Mouse (Mus musculus) cerebellum, postnatal 25 days (tissue): ENCODE results near the gene Gabbr1.

ENCODE experiments used
- DNase-seq, 2 experiments: peaks; one replicate each; pipeline ENCODE4 v3.0.0; 2021; ENCODE audit warnings: mixed read lengths in 2 of 2

The Gabbr1 gene

DNA sequence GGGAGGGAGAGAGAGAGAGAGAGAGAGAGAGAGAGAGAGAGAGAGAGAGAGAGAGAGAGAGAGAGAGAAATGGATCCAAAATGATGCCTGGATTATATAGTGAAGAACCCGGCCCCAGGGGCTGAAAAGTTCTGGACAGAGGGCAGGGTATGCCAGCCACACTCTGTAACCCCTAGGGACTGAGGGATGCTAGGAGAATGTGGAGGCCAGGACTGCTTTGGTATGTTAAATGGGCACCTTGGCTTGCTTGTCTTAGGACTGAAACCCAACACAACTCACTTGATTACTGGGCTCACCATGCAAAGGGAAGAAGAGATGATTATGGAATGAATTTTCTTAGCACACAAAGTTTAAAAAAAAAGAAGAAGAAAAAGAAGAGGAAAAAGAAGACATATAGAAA is 32.4 kb downstream of the Gabbr1 start:
- no peak for DNase-seq

DNA sequence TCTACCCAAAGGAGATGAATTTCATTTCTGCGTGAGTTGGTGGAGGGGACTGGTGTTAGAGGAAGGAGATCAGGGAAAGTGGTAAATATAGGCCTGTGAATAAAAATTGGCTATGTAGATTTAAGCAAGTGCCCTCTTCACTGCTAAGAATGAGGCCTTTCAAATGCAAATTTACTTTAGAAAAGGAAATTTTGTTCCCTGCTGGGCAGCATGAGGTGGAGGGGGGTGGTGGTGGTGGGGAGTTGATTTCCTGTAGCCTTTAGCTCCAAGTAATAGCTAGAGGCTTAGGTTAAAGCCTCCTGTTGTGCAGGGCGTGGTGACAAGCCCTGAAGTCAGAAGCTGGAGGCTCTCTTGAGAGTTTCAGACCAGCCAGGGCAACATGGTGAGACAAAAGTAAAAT is 33.2 kb downstream of the Gabbr1 start:
- DNase-seq: no peak

DNA sequence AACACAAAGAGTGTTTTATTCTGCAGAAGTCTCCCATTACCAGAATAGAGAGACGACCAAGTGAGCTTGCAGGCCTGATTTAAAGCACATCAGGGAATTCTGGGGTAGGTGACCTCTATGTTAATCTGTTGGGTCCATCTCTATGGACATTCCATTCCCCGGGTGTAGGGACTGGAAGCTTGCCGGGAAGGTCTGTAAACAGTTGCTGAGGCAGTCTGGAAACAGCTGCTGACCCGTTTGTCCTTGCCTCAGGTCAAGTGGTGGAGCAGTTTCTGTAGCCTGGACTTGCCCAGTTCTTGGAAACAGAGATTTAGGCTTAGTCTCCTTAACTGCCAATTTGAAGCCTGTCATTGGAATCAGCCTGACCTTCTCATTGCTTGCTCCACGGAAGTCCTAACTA is 34.4 kb downstream of the Gabbr1 start:
- DNase-seq: peak in 1 of 2 experiments; percentile 4

DNA sequence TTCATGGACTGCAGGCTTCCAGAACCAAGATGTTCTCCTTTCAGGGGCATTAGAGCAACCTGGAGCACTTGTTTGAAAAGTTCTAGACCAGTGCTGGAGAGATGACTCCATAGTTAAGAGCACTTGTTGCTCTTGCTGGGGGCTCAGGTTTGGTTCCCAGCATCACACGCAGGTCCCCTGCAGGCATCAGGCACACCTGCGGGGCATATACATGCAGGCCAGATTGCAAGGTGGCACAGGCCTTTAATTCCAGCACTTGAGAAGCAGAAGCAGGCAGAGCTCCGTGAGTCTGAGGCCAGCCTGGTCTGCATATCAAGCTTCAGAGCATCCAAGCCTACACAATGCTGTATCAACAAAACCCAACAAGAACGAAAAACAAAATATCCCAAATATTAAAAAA is 35.9 kb downstream of the Gabbr1 start:
- DNase-seq: no peak

DNA sequence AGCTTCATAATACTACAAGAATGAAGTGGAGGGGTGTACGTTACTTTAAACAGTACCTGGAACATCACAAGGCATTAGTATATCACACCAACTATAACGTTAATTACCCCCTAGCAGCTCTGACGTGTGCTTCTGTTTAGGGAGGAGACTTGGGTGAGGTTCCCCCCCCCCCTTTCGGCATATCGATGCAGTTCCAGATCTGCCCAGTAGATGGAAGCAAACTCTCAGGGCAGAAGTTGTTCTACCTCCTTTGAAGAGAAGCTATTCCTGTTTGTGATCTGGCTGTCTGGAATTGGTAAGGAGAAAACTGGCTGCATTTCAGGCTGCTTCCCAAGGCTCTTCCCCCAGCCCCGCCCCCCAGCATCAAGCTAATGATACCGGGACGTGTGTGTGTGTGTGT is 37.6 kb downstream of the Gabbr1 start:
- peak in 1 of 2 experiments; percentile 78 for DNase-seq

DNA sequence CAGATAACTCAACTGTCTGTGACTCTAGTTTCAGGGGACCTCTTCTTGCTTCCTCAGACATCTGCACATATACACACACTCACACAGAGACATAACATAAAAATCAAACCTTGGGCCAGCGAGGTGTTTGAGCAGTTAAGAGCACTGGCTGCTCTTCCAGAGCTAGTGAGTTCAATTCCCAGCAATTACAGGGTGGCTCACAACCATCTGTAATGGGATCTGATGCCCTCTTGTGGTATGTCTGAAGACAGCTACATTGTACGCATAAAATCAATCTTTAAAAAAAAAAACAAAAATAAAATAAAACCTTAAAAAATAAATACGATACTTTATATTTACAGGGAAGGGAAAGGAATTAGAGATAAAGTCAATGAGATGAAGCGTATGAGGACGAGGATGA is 38.9 kb downstream of the Gabbr1 start:
- no peak for DNase-seq

DNA sequence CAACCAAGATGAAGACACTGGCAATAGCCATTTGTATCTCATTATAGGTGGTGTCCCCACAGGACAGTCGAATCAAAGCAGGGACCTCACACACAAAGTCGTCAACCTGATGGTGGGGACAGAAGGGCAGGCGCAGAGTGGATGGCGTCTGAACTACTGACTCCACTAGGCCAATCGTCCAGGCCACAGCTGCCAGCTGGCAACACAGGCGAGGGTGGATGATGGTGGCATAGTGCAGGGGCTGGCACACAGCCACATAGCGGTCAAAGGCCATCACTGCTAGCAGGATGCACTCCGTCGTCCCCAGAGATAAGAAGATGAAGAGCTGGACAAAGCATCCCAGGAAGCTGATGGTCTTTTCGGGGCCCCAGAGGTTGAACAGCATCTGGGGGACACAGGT is 39.8 kb downstream of the Gabbr1 start:
- DNase-seq: no peak

DNA sequence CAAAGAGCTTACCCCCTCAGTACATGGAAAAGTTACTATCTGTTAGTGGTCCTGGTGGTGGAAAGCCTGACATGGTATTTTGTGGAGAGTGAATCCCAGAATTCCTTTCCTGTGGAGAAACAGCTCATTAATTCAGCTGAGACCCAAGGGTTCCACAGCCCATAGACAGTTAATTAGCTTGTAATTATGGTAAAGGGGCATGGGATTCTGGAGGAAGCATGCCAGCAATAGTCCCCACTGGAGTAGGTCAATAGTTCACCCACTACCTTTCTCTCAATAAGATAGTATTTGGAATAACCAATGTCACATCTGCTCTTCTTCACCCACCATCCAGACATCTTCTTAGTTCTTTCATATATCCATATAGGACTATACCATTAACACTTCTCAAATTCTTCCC is 42.6 kb downstream of the Gabbr1 start, which contains the start of gene Olfr90:
Gene Olfr90 (minus strand): TSS at position 101 of the 400 bp plus-strand sequence.
- no peak for DNase-seq

DNA sequence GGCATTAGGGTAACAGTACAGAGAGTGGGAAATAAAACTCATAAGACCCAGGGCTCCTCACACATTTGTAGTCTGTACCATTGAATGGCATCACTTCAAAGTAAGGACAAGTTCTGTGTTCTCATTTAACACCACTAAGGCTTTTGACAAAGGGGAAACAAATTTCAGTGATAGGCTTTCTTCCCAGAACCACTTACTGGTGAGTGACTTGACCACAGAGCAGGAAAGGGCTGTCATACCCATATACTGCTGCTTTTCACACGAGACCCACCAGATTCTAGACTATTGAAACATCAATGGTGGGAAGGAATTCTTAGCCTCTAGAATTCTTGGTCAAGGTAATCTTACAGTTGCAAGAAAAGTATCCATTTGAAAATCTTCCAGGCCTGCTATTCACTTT is 46.4 kb downstream of the Gabbr1 start:
- no peak for DNase-seq

DNA sequence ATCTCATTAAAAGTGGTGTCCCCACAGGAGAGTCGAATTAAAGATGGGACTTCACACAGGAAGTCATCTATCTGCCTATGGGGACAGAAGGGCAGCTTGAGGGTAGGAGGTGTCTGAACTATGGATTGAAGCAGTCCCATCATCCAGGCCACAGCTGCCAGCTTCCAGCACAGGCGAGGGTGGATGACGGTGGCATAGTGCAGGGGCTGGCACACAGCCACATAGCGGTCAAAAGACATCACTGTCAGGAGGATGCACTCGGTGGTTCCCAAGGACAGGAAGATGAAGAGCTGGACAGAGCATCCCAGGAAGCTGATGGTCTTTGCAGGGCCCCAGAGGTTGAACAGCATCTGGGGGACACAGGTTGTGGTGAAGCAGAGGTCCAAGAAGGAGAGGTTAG is 47.5 kb downstream of the Gabbr1 start:
- DNase-seq: peak in 1 of 2 experiments; percentile 6

DNA sequence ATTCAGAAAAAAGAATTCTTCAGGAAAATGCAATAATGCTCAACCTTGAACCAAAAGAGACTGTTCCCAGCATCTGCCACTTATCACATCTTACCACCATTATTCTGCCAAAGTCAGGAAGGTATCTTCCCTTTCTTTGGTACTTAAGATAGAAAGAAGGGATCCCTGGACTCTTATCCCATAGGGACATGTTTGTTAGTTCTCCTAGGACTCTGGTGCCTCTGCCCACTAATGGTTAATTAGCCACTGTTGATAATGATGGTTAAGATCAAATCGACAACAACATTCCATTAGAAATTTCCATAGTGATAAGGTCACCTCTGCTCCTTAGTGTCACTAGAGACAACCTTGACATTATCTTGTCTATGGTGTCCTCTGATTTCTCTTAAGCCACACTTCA is 52.4 kb downstream of the Gabbr1 start, which contains the start of gene Olfr91:
Gene Olfr91 (minus strand): TSS at position 101 of the 400 bp plus-strand sequence.
- no peak for DNase-seq

DNA sequence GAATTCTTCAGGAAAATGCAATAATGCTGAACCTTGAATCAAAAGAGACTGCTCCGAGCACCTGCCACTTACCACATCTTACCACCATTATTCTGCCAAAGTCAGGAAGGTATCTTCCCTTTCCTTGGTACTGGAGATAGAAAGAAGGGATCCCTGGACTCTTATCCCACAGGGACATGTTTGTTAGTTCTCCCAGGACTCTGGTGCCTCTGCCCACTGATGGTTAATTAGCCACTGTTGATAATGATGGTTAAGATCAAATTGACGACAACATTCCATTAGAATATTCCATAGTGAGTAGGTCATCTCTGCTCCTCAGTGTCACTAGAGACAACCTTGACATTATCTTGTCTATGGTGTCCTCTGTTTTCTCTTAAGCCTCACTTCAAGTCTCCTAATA is 74.2 kb downstream of the Gabbr1 start, which contains the start of gene Olfr92:
Gene Olfr92 (minus strand): TSS at position 101 of the 400 bp plus-strand sequence.
- DNase-seq: no peak
